Comparison of ENCODE assay signal across 7 mouse cellular contexts in genomic region chrX:153360216-153360590, GRCm38 (mm10).
DNase-seq lines count a peak whose midpoint lies in the region; ATAC-seq and TF ChIP-seq lines count a peak whose summit lies in the region.

No protein-coding gene starts in this region.

- no peak for TF ChIP-seq POLR2A in brain, embryonic 14.5 days (IDR thresholded peaks at IDR 0.05; ENCODE audit: borderline replicate concordance, extremely low read depth, insufficient read depth, insufficient read length, poor library complexity, severe bottlenecking)

- H3K36me3 ChIP-seq in forebrain, embryonic 15.5 days: no peaks in the 10 kb centered on the region
- no peaks in the 10 kb centered on the region for H3K36me3 ChIP-seq in kidney, postnatal 0 days (ENCODE audit: insufficient read depth, low read length)
- H3K36me3 ChIP-seq in macrophage (ENCODE audit: inconsistent target): no peaks in the 10 kb centered on the region
- no peaks in the 10 kb centered on the region for H3K36me3 ChIP-seq in stomach, embryonic 15.5 days

- peaks cover 11% of the 10 kb centered on the region for H3K4me1 ChIP-seq in forebrain, embryonic 15.5 days
- no peaks in the 10 kb centered on the region for H3K4me1 ChIP-seq in kidney, postnatal 0 days (replicated peaks; ENCODE audit: insufficient read depth, low read length)
- H3K4me1 ChIP-seq in stomach, embryonic 15.5 days: no peaks in the 10 kb centered on the region

- no peak for TF ChIP-seq CTCF in brain, embryonic 14.5 days (IDR thresholded peaks at IDR 0.05; ENCODE audit: borderline replicate concordance, extremely low read depth, insufficient read depth, insufficient read length)
- no peak for TF ChIP-seq CTCF in kidney, postnatal 0 days (IDR thresholded peaks at IDR 0.05; ENCODE audit: low read depth)

- DNase-seq in right cerebral cortex, postnatal 14 days: peak; percentile 8
- no peak for DNase-seq in right cerebral cortex, adult 18-20 months
- peak; percentile 56 for DNase-seq in brain, embryonic 14.5 days (ENCODE audit: low read depth)
- DNase-seq in kidney, postnatal 0 days (ENCODE audit: low spot score): peak; percentile 6

- H3K79me2 ChIP-seq in macrophage (ENCODE audit: inconsistent target): no peaks in the 10 kb centered on the region

- no peaks in the 10 kb centered on the region for H3K9me3 ChIP-seq in forebrain, embryonic 15.5 days
- no peaks in the 10 kb centered on the region for H3K9me3 ChIP-seq in kidney, postnatal 0 days (replicated peaks; ENCODE audit: low read length)
- H3K9me3 ChIP-seq in stomach, embryonic 15.5 days: no peaks in the 10 kb centered on the region

- peak; percentile 80 for ATAC-seq in forebrain, embryonic 15.5 days (replicated peaks)
- no peak for ATAC-seq in kidney, postnatal 0 days (replicated peaks; ENCODE audit: low FRiP score, low read depth)
- ATAC-seq in stomach, embryonic 15.5 days (ENCODE audit: insufficient read depth, low FRiP score, low read depth): no peak

- peak overlapping the region; percentile 50 for H3K9ac ChIP-seq in forebrain, embryonic 15.5 days (replicated peaks)
- 0 out of 2 replicates have a peak overlapping the region, but pooled peaks have one; percentile 40 for H3K9ac ChIP-seq in kidney, postnatal 0 days (ENCODE audit: low read depth, low read length)
- H3K9ac ChIP-seq in stomach, embryonic 15.5 days: peak overlapping the region; percentile 19; the same call in 1 of the 2 replicates

- WGBS in forebrain, embryonic 15.5 days: 17% methylated on average over 15 of the region's 15 CpGs
- 18% methylated on average over 15 of the region's 15 CpGs for WGBS in kidney, postnatal 0 days
- 14% methylated on average over 15 of the region's 15 CpGs for WGBS in macrophage (ENCODE audit: missing documents)
- 12% methylated on average over 15 of the region's 15 CpGs for WGBS in stomach, embryonic 15.5 days

- H3K27me3 ChIP-seq in forebrain, embryonic 15.5 days: no peaks in the 10 kb centered on the region
- no peaks in the 10 kb centered on the region for H3K27me3 ChIP-seq in kidney, postnatal 0 days (ENCODE audit: insufficient read depth, low read length)
- no peaks in the 10 kb centered on the region for H3K27me3 ChIP-seq in stomach, embryonic 15.5 days (replicated peaks)

- peak overlapping the region; percentile 69 for H3K27ac ChIP-seq in forebrain, embryonic 15.5 days (replicated peaks)
- H3K27ac ChIP-seq in kidney, postnatal 0 days: no peak overlapping the region
- no peak overlapping the region for H3K27ac ChIP-seq in macrophage
- 0 out of 2 replicates have a peak overlapping the region, but pooled peaks have one; percentile 40 for H3K27ac ChIP-seq in stomach, embryonic 15.5 days

- H3K4me3 ChIP-seq in forebrain, embryonic 15.5 days: peak overlapping the region; percentile 47
- H3K4me3 ChIP-seq in kidney, postnatal 0 days (replicated peaks; ENCODE audit: low read depth, low read length): peak overlapping the region; percentile 45
- H3K4me3 ChIP-seq in macrophage (ENCODE audit: inconsistent target): peak overlapping the region; percentile 39
- H3K4me3 ChIP-seq in stomach, embryonic 15.5 days (replicated peaks): peak overlapping the region; percentile 45

- H3K4me2 ChIP-seq in forebrain, embryonic 15.5 days (replicated peaks): peak overlapping the region; percentile 58
- H3K4me2 ChIP-seq in kidney, postnatal 0 days (ENCODE audit: low read length): peak overlapping the region; percentile 68
- H3K4me2 ChIP-seq in stomach, embryonic 15.5 days: peak overlapping the region; percentile 68

Comparison
In these comparisons a context has a peak if more than half of its experiments do, and no peak if none do; other contexts are left out.
1. H3K27ac ChIP-seq: peak in forebrain, embryonic 15.5 days (single experiment) and stomach, embryonic 15.5 days (single experiment); none in kidney, postnatal 0 days (single experiment) and macrophage (single experiment).
2. Peak in every context shown above with its lines, with median percentiles within 50 percentile points of each other: H3K4me2 ChIP-seq, H3K4me3 ChIP-seq and H3K9ac ChIP-seq.